Mouse (Mus musculus) kidney, adult 11 months (tissue): Measurements from ENCODE around the gene Tecta.

Source experiments
- DNase-seq: peaks from one replicate; pipeline ENCODE4 v3.0.0; 2022

Tecta gene

DNA sequence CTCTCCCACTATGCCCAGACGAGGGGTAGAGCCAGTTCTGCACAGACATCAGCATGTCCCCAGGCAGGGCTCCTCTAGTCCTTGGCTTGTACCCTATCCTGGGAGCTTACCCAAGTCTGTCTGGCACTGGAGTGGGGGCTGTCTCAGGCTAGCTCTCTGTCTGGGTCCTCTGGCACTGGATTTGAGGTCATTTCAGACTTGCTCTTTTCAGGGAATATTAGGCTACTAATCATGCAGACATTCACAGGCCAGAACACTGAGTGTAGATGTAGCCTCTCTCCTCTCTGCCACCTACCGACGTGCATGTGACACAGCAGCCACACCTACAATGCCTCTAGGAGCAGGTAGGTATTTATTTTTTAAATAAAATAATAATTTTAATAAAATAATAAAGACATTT, 82.4 kb downstream of the Tecta start:
- no peak for DNase-seq

DNA sequence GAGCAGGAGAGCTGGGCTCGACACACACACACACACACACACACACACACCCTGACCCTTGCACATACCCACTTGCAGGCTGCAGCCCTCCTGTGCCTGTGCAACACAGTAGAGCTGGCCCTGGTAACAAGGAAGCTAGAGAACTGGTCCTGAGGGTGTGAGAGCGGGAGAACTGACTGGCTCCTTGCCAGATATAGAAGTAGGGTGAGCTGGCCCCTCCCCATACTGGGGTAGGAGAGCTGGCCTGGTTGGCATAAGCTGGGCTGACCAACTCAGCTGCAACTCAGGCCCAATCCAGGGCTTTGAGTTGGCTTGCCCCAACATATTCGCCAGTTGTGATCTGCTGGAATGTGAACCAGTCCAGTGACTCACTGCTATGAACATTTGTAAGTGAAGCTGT, 83.9 kb downstream of the Tecta start:
- peak; percentile 58 for DNase-seq

DNA sequence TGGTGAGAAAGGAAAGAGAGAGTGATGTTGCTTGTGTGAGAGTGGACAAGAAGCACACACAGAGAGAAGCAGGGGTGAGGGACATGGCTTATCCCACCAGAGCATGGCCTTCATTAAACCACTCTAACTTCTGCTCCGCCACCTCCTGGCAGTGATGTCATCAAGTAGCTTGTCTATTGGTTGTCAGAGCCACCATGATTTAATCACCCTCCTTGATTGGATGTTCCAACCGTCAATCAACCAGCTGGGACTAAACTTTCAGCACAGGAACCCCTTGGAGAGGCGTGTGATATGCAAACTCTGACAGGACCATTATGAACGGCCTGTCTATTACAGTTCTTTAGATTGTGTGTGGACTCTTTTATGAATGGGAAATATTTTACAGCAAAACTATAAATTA, 84.8 kb downstream of the Tecta start:
- peak; percentile 9 for DNase-seq

DNA sequence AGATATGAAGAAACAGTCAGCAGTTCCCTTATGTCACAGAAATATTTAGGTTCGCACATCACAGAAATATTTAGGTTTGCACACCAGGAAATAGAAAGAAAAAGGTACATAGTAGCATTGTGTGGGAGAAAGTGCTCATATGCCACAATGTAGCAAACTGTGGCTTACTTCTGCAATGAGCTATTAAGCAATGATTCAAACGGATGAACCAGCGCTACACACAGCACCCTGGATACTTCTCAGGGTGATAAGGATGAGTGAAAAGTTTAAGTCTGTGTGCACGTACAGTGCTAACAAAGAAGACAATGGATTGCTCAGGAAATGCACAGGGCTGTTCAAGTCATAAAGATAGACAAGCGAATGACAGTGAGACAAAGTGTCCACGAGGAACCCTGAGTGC, 85.3 kb downstream of the Tecta start:
- no peak for DNase-seq

DNA sequence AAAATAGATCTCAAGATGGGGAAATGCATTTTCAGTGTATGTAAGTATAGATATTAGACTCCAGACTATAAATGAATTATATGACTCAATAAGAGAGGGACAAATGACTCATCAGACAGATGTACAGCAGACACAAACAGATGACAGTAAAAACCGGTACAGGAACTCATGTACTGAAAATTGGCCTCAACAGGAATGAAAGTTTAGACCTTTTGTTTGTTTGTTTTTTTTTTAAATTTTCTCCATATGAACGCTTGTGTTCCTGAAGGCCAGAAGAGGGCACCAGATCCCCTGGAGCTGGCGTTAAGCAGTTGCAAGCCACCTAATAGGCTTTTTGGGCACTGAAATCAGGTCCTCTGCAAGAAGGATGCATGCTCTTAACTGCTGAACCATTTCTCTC, 85.9 kb downstream of the Tecta start:
- no peak for DNase-seq

DNA sequence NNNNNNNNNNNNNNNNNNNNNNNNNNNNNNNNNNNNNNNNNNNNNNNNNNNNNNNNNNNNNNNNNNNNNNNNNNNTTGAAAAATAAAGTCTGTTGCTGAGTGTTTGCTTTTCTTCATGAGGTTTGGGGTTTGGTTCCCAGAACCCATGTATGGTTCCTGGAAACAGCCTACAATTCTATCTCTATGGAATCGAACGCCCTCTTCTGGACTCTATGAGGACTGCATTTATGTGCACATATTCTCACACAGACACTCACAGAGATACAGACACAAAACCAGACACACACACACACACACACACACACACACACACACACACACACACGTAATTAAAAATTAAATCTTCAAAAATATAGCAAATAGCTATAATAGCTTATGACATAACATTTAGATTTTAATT, 88.4 kb downstream of the Tecta start:
- no peak for DNase-seq

DNA sequence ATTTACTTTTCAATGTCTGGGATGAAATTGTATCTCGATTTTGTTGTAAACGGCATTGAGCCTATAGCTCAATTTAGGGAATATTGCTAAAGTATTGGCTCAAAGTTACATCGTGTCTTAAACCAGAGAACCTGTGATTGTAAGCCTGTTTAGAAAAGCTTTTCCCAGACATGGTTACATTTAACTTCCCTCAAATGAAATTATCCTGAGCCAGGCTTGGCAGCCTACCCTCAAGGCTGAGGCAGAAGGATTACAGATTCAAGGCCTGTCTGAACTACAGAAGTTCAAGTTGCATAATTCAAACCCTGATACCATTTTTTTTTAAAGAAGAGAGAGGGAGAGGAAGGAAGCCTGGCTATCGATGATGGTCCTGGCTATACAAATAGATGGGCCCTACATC, 95.8 kb downstream of the Tecta start:
- DNase-seq = no peak

DNA sequence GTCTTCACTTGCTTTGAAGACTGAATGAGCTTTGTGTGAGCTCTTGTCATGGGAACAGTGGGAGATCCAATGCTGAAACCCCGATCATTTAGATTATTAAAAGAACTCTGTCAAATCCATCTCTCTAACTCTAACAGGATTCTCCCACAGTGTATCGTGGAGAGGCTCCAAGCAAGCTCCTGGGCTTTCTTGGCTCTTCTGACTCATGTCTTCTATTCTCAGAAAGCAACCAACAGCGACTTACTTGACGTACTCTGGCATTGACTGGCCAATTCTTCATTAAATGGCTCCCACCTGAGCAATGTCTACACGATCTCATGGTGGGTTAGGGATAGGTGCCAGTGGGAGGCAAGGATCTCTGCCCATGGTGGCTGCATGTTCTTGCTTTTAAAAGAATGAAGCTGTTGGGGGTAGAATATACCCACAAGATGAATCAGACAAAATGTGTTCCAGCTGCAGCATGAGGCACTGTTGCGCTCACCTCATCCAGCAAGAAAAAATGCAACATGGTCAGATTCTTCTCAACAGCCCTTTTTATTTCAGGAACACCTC, 98.6 kb downstream of the Tecta start:
- DNase-seq = no peak

DNA sequence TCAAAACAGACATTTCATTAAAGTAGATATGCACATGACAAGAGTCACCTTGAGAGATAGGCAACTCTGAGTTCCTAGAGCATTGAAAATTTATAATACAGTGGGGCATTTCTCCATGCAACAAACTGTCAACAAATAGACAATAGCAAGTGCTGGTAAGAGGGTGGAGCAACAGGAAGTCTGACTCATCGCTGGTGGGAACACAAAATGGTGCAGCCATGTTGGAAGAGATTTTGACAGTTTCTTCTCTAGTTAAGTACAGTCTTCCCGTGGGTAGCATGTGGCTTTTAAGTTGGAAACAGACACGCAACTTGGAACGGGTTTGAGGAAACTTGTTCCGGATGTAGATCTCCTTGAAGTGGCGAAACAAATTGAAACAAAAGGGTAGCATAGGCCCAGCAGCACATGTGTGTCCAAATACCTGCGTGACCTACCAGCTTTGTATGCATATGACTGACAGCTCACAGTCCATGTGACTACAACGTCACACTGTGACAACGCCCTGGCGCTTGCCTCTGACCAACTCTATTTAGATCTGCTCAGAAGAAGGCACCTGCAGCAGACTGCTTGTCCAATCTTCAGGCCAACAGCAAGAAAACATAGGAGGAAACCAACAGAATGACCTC, 103.3 kb downstream of the Tecta start:
- DNase-seq = no peak

DNA sequence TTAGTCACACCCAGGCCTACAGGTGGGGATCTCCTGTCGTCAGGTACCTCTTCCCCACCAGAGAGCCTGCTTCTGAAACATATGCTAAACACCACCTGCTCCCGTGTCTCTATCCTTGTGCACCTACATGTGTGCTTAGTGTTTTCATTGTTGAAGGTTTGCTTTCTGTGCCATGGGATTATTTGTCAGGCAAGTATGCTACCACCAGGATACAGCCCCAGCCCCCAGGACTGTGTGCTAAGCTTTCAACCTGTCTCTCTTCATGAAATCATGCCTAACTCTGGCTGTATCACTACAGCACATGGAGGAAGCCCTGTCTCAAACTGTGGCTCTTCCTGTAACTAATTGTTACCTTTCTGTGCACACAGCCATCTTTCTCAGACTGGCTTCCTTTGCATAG, 105.6 kb downstream of the Tecta start:
- DNase-seq = no peak

DNA sequence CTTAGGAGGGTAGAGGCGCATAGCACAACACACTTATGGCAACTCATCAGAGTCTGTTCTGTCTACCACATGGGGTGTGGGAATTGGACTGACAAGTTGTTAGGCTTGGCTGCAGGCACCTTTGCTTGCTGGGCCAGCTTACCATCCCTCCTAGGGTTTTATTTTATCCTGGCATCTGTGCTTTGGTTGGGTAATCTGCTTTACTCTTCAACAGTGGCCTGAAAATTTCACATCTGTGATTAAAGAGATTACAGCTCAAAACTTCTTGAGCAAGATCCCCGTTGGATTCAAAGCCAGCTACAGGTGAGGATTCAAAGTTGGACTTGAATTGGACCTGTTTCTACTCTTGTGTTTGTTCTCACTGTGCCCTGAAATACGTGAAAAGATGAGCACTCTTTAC, 106.1 kb downstream of the Tecta start:
- DNase-seq = no peak

DNA sequence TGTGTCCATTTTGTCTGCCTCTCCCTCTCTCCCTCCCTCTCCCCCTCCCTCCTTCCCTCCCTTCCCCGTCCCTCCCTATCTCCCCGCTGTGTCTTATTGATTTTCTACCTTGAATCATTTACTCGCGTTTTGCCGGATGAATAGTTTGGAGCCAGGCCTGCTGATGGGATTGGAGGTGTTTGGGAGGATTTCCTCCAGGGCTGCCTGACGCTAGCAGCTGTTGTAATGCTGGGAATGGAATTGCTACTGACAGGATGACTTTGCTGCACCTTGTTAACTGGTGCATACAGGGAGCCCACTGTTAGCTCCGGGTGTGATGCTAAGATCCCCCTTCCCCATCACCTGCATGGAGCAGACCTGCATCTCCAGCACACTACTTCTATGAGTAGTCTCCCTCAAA, 106.7 kb downstream of the Tecta start:
- DNase-seq = no peak

DNA sequence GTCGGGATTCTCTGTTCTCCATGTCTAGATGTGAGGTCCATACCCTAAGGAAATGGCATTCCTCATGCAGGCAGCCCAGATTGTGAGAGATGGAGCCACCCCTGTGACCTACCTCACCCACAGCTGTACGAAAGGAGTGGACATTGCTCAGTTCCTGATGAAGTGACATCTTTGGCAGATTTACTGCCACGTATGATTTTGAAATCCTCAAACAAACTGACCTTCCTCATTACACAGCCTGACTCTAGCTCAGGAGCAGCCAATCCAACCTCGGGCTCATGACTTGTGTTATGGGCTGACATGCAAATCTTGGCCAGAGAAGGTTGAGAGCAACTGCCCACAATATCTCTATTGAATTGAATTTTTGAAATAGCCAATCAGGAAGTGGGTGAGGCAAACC, 120.1 kb downstream of the Tecta start:
- no peak for DNase-seq
